In the genomic region with DNA sequence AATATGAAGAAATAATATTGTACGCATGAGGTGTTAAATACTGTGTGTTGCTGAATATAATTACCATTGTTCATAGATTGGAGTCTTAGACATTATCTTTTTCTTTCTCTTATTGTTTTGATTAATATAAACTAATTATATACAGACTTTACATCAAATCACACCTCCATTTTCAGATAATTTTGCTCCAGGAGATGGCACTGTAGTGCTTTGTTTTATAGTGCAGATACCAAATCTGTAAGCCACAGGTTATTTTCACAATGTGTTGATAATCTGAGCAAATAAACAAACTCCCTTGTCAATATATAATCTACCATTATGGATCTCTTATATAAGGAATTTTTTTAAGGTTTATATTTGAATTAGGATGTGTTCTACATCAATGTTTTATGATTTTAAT, we compare ENCODE assay signal across 22 mouse cellular contexts.
DNase-seq lines count a peak whose midpoint lies in the region; ATAC-seq and TF ChIP-seq lines count a peak whose summit lies in the region.
"Had no signal": no experiment of that assay in that cellular context is flagged by ENCODE, and none has a peak within 500 bp of the region (broad histone marks: within the 10 kb centered on the region; RNA-seq: fewer than 3 reads in every experiment).

No protein-coding gene starts in this region.

- no peak for ATAC-seq in hindbrain, embryonic 14.5 days (ENCODE audit: low FRiP score)

- H3K4me1 ChIP-seq in hindbrain, embryonic 14.5 days (replicated peaks; ENCODE audit: control insufficient read depth, insufficient read depth, low read length): no peaks in the 10 kb centered on the region
- H3K4me1 ChIP-seq in hindbrain, embryonic 10.5 days (replicated peaks): no peaks in the 10 kb centered on the region
- H3K4me1 ChIP-seq: embryonic facial prominence, embryonic 15.5 days; heart, embryonic 13.5 days; hindbrain, embryonic 12.5 days; midbrain, embryonic 10.5 days had no signal

- no peaks in the 10 kb centered on the region for H3K27me3 ChIP-seq in hindbrain, embryonic 14.5 days (ENCODE audit: control insufficient read depth, insufficient read depth, low read length)
- H3K27me3 ChIP-seq in hindbrain, embryonic 10.5 days (ENCODE audit: insufficient read depth, poor library complexity, severe bottlenecking): no peaks in the 10 kb centered on the region
- H3K27me3 ChIP-seq: embryonic facial prominence, embryonic 15.5 days; heart, embryonic 13.5 days; hindbrain, embryonic 12.5 days had no signal

- intact Hi-C loops in left cerebral cortex, adult 2 months (cut with DNase I): loop anchor here (5.0 kb wide), 1 partner anchor 1447 kb away; no protein-coding TSS in a partner anchor

- peak; percentile 34 for TF ChIP-seq CTCF in left cerebral cortex, adult 2 months (IDR thresholded peaks at IDR 0.05)

- no peaks in the 10 kb centered on the region for H3K36me3 ChIP-seq in hindbrain, embryonic 14.5 days (replicated peaks; ENCODE audit: control insufficient read depth, insufficient read depth)
- no peaks in the 10 kb centered on the region for H3K36me3 ChIP-seq in hindbrain, embryonic 10.5 days
- H3K36me3 ChIP-seq: embryonic facial prominence, embryonic 15.5 days; heart, embryonic 13.5 days; hindbrain, embryonic 12.5 days; midbrain, embryonic 10.5 days had no signal

- no peak overlapping the region for H3K9ac ChIP-seq in hindbrain, embryonic 14.5 days
- H3K9ac ChIP-seq: embryonic facial prominence, embryonic 15.5 days; heart, embryonic 13.5 days; hindbrain, embryonic 12.5 days had no signal

- H3K9me3 ChIP-seq in hindbrain, embryonic 14.5 days (ENCODE audit: control insufficient read depth, low read length): no peaks in the 10 kb centered on the region
- no peaks in the 10 kb centered on the region for H3K9me3 ChIP-seq in hindbrain, embryonic 10.5 days
- H3K9me3 ChIP-seq: embryonic facial prominence, embryonic 15.5 days; hindbrain, embryonic 12.5 days; midbrain, embryonic 10.5 days had no signal

- H3K4me2 ChIP-seq in hindbrain, embryonic 14.5 days (replicated peaks): no peak overlapping the region
- H3K4me2 ChIP-seq: embryonic facial prominence, embryonic 15.5 days; heart, embryonic 13.5 days; hindbrain, embryonic 12.5 days had no signal

- H3K27ac ChIP-seq in hindbrain, embryonic 14.5 days: no peak overlapping the region
- H3K27ac ChIP-seq in hindbrain, embryonic 10.5 days: no peak overlapping the region
- H3K27ac ChIP-seq in left cerebral cortex, adult 2 months: no peak overlapping the region
- H3K27ac ChIP-seq: embryonic facial prominence, embryonic 15.5 days; heart, adult 2 months; heart, embryonic 13.5 days; hindbrain, embryonic 12.5 days; midbrain, embryonic 10.5 days had no signal

- 94% methylated on average over 1 of the region's 1 CpGs for WGBS in hindbrain, embryonic 14.5 days
- 88% methylated on average over 1 of the region's 1 CpGs for WGBS in hindbrain, embryonic 10.5 days

- H3K4me3 ChIP-seq in hindbrain, embryonic 14.5 days (replicated peaks; ENCODE audit: low read length): no peak overlapping the region
- H3K4me3 ChIP-seq in hindbrain, embryonic 10.5 days: no peak overlapping the region
- no peak overlapping the region for H3K4me3 ChIP-seq in left cerebral cortex, adult 2 months
- H3K4me3 ChIP-seq: embryonic facial prominence, embryonic 15.5 days; heart, adult 2 months; heart, embryonic 13.5 days; hindbrain, embryonic 12.5 days; midbrain, embryonic 10.5 days had no signal

- peak; percentile 69 for DNase-seq in hindbrain, embryonic 14.5 days (ENCODE audit: low spot score)
- no peak for DNase-seq in hindbrain, embryonic 10.5 days (ENCODE audit: low spot score)
- DNase-seq in left cerebral cortex, adult 2 months (ENCODE audit: extremely low spot score in 1 of 2, low spot score in 2 of 2): no peak
- no peak for DNase-seq in left cerebral cortex, adult 18-20 months (ENCODE audit: low spot score in 2 of 2)
- peak; percentile 54 for DNase-seq in brain, adult 2 months (ENCODE audit: low read depth, low spot score)
- DNase-seq in retina, postnatal 1 day: peak; percentile 1
- no peak for DNase-seq in heart, adult 11 months
- DNase-seq: adrenal gland, postnatal 10 days; gastrocnemius, postnatal 25 days; heart, adult 2 months; heart, postnatal 14 days; kidney, adult 2 months; kidney, postnatal 10 days; layer of hippocampus, adult 9-11 months; lung, postnatal 10 days; right cerebral cortex, postnatal 25 days; spleen, adult 18-20 months; thymus, postnatal 14 days had no signal

Comparison
In these comparisons a context has a peak if more than half of its experiments do, and no peak if none do; other contexts are left out.
1. DNase-seq: peak in hindbrain, embryonic 14.5 days (single experiment), brain, adult 2 months (single experiment) and retina, postnatal 1 day (single experiment); none in hindbrain, embryonic 10.5 days (single experiment), left cerebral cortex, adult 2 months (0 of 2), left cerebral cortex, adult 18-20 months (0 of 2) and heart, adult 11 months (single experiment).